Mouse (Mus musculus): ENCODE results near the gene Clec2d.
"Not testable (repeated sequence)": the region's sequence is repeated elsewhere in the genome, so short reads cannot be mapped to it uniquely, and the experiment has no call there.

Gene Clec2d

GRCm38 (mm10) chr6:129180403-129181169, at the start of gene Clec2d:
Clec2d (plus strand) TSS chr6:129180615.
- CTCF ChIA-PET, result interaction anchor here in 3 of 4 experiments (1.2 to 1.3 kb wide), 3 partner anchors 57 to 58 kb away, joined by 3 to 6 read pairs (median 5); no protein-coding TSS in a partner anchor

DNA sequence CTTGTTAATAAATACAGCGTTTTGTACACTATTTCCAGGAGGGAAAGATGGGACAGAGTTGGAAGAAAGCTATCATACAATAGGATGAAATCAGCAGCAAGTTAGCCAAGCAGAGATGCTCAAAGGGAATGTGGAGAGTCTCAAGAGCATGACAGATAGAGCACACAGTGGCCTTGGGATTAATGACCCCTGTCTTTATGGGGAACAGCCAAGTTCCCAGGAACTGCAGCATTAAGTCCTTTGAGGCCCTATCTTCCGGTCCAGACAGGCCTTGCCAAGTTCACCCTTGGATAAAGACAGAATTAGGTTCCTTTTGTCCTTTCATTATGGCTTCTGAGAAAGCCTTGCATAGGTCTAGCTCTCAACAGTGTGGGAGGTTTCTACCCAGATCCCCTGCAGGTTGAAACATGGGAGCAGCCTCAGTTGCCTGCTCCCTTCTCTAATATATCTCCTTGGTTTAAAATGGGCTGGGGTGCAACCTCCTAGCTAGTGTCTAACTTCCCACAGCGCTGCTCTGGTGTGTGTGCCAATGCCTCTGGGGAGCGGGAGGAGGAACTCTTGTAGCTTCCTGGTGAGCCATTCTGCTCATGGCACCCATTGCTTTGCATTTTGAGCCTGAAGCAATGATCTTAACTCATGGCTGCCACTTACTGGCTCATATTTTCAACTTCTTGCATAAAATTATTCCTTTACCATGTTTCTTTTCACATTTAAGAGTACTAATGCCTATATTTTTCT, 47.6 kb upstream of the Clec2d start:
- POLR2A ChIA-PET, result no interaction called here

More at GRCm38 (mm10) chr6:129180403-129181169, at the start of gene Clec2d:
- POLR2A ChIA-PET, result no interaction called here

DNA sequence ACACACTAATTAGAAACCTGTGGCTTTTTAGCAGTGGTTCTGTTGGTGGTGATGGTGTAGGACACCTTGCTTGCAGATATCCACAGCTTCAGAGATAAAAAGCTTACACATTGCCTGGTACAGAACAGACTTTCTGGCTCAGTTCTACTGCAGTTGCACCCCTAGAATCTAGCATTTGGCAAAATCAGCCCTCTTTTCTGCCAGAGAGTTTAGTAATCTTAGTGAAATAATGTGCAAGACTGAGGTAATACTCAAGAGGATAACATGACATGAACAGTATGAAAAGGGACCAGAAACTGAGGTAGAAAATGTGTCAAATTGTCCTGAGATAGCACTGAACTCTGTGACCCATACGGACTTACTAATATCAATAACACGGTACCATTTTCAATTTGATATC, 33.6 kb upstream of the Clec2d start:
- CTCF ChIA-PET, result no interaction called here
- POLR2A ChIA-PET, result no interaction called here

More for the DNA sequence above, 47.6 kb upstream of the Clec2d start:
- CTCF ChIA-PET, result interaction anchor here in 1 of 4 experiments (0.7 kb wide), 1 partner anchor 99 kb away, joined by 4 read pairs; no protein-coding TSS in a partner anchor

DNA sequence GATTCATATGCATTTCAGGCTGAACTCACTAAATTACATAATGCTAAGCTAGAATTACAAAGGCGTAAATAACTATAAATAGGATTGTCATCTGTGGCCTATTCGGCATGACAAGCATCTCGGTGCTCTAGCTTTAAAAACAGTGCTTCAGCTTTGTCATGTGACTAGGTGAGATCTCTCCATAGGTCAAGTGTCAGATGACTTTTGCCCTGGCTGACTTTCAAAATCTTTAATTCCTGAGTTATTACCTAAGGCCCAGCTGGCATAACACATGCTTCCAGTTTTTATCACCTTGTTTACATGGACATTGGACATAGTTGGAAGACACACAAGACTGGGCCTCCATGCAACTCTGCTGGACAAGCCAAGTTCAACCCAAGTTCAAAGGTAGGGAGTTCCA, 20.3 kb upstream of the Clec2d start:
- ChIA-PET CTCF (no interaction called here), POLR2A (interaction anchor here in 1 of 4 experiments (0.7 kb wide), 1 partner anchor 311 kb away, joined by 4 read pairs; no protein-coding TSS in a partner anchor)

DNA sequence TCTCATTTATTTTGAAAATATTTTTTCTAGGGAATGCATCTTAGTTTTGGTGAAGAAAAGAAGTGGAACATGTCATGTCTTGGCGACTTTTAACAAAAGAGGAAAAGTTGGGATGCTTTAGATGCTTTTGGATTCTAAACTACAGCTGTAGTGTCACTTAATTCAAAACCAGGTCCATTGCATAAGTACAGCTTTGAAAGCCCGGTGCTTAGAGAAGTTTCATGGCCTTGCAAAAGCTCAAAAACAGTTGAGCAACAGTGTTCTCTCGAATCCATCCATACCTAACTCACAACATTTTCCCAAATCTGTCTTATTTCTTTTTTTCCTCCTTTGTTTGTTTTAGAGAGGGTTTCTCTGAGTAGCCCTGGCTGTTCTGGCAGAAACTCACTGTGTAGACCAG, 19.3 kb upstream of the Clec2d start:
- POLR2A ChIA-PET, result no interaction called here
- CTCF ChIA-PET, result no interaction called here

DNA sequence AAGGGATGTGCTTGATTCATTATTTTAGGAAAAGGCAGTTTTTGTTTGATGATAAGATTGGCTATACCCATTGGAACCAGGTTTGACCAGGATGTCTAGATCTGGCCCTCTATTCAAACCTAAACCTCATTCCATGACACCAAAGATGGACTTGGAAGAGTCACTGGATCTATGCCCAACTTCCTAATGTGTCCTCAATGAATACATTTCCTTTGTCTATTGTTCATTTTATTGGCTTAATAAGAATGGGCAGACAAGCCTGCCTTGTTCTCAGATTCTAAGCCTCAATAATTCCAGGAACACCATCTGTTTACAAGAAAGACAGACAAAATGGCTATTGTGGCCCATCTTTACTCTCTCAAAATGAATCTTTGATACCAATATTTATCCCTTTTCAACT, 18.5 kb upstream of the Clec2d start:
- ChIA-PET POLR2A (no interaction called here), CTCF (no interaction called here)

- ChIA-PET CTCF (no interaction called here), POLR2A (no interaction called here)
Observed at GRCm38 (mm10) chr6:129162587-129163159, 17.7 kb upstream of the Clec2d start.

DNA sequence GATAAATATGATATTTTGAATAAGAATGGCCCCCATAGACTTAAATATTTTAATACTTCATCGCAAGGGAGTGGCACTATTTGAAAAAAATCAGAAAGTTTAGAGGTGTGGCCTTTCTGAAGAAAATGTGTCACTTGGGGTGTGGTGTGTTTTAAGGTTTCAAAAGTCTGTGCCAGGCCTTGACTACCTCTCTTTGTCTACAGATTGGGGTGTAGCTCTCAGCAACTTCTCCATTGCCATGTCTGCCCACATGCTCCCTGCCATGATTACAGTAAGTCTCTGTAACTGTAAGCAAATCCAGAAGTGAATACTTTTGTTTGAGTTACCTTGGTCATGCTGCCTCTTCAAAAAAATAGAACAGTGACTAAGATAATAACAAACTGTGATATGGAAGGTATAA, 16.8 kb upstream of the Clec2d start:
- CTCF ChIA-PET, result no interaction called here

DNA sequence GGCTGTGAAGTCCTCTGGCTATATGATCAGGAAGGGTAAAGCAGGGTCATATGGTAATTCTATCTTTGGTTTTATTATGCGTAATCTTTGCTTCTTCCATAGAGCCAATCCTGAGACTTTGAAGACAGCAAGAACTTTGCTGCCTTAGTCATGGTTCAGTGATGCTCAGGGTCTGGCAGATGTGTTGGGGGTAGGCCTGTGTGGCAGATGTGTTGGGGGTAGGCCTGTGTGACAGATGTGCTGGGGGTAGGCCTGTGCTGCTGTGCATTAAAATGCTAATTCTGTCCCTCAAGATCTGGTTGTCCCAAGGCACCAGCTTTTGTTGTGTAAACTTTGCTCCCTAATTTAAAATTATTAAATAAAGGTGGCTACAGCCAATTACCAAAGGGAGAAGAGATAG, 9.5 kb upstream of the Clec2d start:
- POLR2A ChIA-PET, result no interaction called here
- CTCF ChIA-PET, result no interaction called here

More for the DNA sequence above, 16.8 kb upstream of the Clec2d start:
- POLR2A ChIA-PET, result no interaction called here

DNA sequence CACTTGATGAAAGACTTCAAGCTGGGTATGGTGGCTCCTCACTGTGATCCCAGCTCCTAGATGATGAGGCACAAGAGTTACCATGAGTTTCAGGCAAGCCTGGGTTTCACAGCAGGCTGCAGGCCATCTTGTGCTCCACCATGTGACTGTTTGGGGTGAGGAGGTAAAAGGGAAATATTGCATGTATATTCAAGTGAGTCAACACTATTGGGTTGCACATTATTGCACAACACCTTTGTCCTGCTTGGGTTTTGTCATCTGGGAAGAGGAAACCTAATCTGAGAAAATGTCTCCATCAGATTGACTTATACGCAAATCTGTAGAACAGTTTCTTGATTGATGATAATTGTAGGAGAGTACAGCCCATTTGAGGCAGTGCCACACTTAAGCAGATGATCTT, 8.7 kb upstream of the Clec2d start:
- POLR2A ChIA-PET, result no interaction called here
- CTCF ChIA-PET, result no interaction called here

- POLR2A ChIA-PET, result no interaction called here
- CTCF ChIA-PET, result no interaction called here
Observed at GRCm38 (mm10) chr6:129174836-129175235, 5.6 kb upstream of the Clec2d start.

- CTCF ChIA-PET, result no interaction called here
Observed at GRCm38 (mm10) chr6:129175612-129176011, 4.8 kb upstream of the Clec2d start.

DNA sequence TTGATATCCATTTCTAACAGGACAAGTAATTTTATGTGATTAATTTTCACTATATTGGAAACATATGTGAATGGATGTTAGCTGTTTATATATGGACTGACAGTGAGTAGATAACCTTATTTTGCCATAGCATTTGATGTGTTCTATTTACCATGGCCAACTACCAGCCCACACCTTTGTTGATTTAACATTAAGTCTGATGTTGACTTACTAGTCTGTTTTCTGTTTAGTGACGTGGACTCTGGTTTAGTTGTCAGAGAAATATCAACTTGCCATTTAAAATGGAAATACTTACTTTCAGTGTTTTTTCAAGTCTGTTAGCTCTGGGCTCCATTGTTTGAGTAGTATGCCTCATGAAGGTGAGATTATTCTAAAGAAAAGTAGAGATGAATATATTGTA, 3.8 kb upstream of the Clec2d start:
- POLR2A ChIA-PET, result interaction anchor here in 1 of 4 experiments (0.5 kb wide), 1 partner anchor 292 kb away, joined by 4 read pairs; no protein-coding TSS in a partner anchor

More at GRCm38 (mm10) chr6:129175612-129176011, 4.8 kb upstream of the Clec2d start:
- POLR2A ChIA-PET, result no interaction called here

GRCm38 (mm10) chr6:129179281-129179680, 1.1 kb upstream of the Clec2d start:
- CTCF ChIA-PET, result interaction anchor here in 1 of 4 experiments (1.3 kb wide), 1 partner anchor 59 kb away, joined by 3 read pairs; no protein-coding TSS in a partner anchor
- POLR2A ChIA-PET, result no interaction called here

More for the DNA sequence above, 3.8 kb upstream of the Clec2d start:
- CTCF ChIA-PET, result no interaction called here

DNA sequence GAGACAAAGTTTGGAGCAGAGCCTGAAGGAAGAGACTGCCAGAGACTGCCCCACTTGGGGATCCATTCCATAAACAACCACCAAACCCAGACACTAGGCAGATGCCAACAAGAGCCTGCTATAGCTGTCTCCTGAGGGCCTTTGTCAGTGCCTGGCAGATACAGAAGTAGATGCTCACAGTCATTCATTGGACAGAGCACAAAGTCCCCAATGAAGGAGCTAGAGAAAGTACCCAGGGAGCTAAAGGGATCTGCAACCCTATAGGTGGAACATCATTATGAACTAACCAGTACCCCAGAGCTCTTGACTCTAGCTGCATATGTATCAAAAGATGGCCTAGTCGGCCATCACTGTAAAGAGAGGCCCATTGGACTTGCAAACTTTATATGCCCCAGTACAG, 584 bp upstream of the Clec2d start:
- POLR2A ChIA-PET, result not testable (repeated sequence)
- CTCF ChIA-PET, result interaction anchor here in 1 of 4 experiments (1.3 kb wide), 1 partner anchor 58 kb away, joined by 3 read pairs; no protein-coding TSS in a partner anchor

DNA sequence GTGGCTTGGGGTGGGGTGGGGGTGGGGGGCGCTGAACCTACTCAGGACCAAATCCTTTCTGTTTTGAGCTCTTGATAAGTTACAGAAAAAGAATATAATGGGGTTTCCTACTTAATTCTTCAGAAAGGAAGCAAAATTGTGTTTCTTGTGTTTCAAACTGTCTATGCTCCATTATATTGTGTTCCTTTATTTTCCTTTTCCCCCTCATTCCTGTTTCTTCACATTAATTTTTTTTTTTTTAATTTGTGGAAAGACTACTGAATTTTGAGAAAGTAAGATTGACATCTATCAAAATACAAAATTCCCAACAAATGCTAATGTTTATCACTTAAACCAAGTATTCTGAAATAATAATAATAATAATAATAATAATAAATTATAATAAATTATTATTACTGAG, 834 bp downstream of the Clec2d start:
- ChIA-PET POLR2A (no interaction called here), CTCF (interaction anchor here in 2 of 4 experiments (1.2 to 1.3 kb wide), 2 partner anchors 56 to 57 kb away, joined by 5 to 6 read pairs; no protein-coding TSS in a partner anchor)

- POLR2A ChIA-PET, result no interaction called here
- CTCF ChIA-PET, result interaction anchor here in 1 of 4 experiments (1.3 kb wide), 1 partner anchor 56 kb away, joined by 5 read pairs; no protein-coding TSS in a partner anchor
Observed at GRCm38 (mm10) chr6:129181683-129182082, 1.3 kb downstream of the Clec2d start.

DNA sequence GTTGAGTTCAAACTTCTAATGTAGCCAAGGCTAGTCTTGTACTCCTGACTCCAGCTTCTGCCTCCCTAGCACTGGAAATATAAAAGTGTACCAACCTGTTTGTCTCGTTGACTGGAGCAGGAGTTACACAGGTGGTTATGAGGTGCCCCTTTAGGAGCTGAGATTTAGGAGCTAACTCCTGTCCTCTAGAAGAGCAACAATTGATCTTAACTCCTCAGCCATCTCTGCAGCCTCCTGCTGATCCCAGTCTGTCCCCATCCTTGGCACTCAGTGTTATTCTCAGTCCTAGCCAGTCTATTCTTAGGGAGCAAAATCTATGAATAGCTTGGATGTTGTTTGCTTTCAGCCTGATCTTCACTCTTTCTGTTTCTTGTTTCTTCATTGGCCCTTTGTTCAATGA, 2.1 kb downstream of the Clec2d start:
- ChIA-PET CTCF (no interaction called here), POLR2A (no interaction called here)

DNA sequence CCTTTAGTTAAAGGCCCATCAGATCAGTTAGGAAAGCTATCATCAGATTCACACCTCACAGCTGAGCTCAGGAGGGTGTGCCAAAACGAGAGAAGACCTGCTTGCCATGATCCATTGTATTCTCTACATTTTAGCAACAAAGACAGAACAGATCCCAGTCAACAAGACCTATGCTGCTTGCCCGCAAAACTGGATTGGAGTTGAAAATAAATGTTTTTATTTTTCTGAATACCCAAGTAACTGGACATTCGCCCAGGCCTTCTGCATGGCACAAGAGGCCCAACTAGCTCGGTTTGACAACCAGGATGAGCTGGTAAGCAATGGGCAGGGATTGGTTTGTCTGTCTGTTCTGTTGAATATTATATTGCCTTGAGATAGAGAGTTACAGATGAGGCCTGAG, 3.6 kb downstream of the Clec2d start:
- POLR2A ChIA-PET, CTCF ChIA-PET: not testable (repeated sequence)

DNA sequence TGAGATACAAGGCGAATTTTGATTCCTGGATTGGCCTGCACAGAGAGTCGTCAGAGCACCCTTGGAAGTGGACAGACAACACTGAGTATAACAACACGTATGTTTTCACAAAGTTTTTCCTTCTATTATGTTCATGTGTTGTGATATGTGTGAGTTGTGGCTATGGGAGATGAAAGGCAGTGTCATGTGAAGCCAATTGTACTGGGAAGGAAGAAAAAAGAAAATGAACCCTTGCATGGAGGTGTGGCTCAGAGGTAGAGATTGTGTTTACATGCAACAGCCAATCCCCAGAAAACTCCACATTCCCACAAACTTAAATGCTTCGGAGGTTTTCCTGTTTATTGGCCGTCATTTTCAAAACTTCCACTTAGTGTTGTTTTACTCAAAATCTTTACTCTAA, 4.4 kb downstream of the Clec2d start:
- ChIA-PET CTCF (no interaction called here), POLR2A (no interaction called here)
